Mouse (Mus musculus) megakaryocyte progenitor cell, adult 5-6 weeks (primary cell): ENCODE data around the gene Cpeb2. TPM values are rescaled to one million over a fixed set of nuclear protein-coding genes. Genes with fewer than 3 reads are reported as not detected.
A peak's percentile ranks its signal among the peaks of the same experiment; 100 is the strongest.

Source experiments
- ATAC-seq: replicated peaks from 2 replicates; pipeline ENCODE4 v1.8.0; 2016; ENCODE audit warnings: mild to moderate bottlenecking, moderate TSS enrichment, inconsistent platforms; ENCODE audit not compliant: poor library complexity
- total RNA-seq, 2 experiments: library from RNA; stranded (forward) in 1 of 2; stranded (reverse) in 1 of 2; fragments of 157-497, 149-512 nt in 1 of 2; fragments of 200-1000 nt in 1 of 2; gene quantifications; 2 replicates each; pipeline versions ENCODE4 v1.2.3 to v1.2.4; 2015 to 2017

The Cpeb2 gene
- total RNA-seq, 2 experiments from 2014 or later: 1.2 to 7.2 TPM

DNA sequence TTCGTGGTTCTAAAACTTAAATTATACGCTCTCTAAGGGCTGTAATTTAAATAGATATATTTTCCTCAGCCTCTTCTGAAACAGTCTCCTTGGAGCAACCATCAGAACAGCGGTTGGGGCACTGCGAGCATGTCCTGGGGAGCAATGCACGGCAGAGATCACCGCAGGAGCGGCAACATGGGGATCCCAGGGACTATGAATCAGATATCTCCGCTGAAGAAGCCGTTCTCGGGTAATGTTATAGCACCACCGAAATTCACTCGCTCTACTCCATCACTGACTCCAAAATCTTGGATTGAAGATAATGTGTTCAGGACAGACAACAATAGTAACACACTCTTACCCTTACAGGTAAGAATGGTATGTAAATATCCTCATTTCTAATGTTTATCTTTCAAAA lies 4.3 kb downstream of the Cpeb2 start:
- ATAC-seq: no peak

- peak; percentile 69 for ATAC-seq
Measured at GRCm38 (mm10) chr5:43239141-43239835, 6.3 kb downstream of the Cpeb2 start.

GRCm38 (mm10) chr5:43240729-43241128 lies 7.8 kb downstream of the Cpeb2 start:
- ATAC-seq: no peak

GRCm38 (mm10) chr5:43246236-43246635 lies 13.3 kb downstream of the Cpeb2 start:
- ATAC-seq: no peak

DNA sequence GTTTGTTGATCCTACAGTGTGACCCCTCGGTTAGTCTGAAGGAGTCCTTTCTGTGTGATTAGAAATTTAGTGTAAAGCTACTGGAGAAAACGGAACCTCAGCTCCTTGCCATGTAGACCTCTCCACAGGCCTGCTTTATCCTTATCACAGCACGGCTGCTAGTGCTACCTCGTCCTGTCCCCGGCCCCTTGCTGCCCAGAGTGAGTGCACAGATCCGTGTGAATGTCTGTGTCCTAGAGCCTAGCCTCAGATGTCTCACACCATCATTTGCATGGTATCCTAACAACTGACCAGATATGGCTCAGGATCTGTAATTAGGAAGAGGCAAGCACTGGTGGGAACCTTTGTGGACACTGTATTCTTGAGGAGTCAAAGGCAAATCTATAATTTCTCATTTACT lies 14.0 kb downstream of the Cpeb2 start:
- ATAC-seq: no peak

- ATAC-seq: no peak
Measured at GRCm38 (mm10) chr5:43248001-43248430, 15.0 kb downstream of the Cpeb2 start.

GRCm38 (mm10) chr5:43257490-43257889 lies 24.5 kb downstream of the Cpeb2 start:
- no peak for ATAC-seq

DNA sequence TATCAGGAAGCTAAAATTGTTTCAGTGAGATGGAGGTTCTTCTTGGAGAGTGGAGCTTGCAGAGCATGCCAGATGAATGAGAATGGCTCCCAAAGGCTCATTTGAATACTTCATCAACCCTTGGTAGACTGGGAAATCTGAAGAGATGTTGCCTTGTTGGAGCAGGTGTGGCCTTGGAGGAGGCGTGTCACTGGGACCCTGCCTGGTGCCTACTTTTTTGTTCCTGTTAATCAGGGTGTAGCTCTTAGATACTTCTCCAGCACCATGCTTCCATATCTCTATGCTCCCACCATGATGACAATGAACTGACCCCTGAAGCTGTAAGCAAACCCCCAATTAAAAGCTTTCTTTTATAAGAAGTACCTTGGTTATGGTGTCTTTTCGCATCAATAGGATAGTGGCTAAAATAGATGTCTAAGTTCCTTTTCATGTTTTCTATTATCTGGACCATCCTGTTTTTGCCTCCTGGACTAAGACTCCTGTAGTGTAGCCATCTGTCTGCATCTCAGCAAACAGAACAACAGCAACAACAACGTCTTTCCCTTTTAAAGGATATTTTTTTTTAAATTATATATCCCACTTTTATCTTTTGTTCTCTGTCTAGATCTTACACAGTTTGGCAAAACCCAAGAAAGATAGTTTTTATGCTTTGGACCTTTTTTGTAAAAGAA lies 25.6 kb downstream of the Cpeb2 start:
- ATAC-seq: no peak

DNA sequence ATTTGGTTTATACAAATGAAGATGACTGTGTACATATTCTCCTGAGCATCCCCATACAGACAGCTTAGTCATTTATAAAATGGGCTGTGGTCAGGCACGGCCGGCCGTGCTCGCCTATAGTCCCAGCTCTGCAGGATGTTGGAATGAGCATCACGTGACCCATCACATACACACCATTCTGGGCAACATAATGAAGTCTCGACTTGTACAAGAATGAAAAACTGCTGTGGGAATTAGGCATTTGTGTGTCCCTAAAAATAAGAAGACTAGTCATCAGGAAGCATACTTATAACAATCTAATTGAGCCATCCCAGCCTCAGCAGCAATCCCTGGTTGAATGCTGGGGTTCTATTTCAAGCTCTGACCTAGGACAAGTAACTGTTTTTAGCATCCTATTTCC lies 28.8 kb downstream of the Cpeb2 start:
- no peak for ATAC-seq

DNA sequence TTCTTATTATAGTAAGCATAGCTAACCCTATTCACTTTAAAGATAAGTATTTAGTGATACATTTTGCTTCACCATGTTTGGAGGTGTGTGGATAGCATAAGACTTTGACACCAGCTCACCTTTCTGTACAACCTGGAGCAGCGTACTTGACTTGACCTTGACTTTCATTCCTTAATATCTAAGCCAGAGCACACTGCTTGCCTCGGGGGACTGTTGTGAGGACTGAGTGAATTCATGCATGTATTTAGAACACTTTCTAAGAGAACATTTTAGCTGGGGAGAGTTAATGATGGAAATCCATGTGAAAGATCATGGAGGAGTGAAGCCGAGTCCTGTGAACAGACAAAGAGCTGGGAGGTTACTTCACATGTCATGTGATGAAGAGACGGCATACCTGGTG lies 31.0 kb downstream of the Cpeb2 start:
- no peak for ATAC-seq

DNA sequence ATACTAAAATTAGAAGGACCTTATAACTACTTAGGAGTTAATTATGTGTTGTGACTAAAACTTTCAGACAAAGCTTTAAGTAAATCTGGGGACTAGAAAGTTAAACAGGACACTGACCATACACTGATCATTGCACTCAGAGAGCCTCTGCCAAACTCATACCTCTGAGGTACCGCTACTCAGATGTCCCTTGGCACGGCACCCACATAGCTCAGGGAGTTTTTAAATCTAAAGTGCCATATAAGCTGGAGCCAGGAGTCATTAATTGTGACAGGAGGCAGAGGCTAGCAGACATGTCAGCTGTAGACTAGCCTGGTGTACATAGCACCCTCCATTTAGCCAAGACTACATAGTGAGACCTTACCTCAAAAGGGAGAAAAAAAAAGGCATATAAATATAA lies 31.7 kb downstream of the Cpeb2 start:
- no peak for ATAC-seq

GRCm38 (mm10) chr5:43277982-43278381 lies 45.0 kb downstream of the Cpeb2 start:
- no peak for ATAC-seq

DNA sequence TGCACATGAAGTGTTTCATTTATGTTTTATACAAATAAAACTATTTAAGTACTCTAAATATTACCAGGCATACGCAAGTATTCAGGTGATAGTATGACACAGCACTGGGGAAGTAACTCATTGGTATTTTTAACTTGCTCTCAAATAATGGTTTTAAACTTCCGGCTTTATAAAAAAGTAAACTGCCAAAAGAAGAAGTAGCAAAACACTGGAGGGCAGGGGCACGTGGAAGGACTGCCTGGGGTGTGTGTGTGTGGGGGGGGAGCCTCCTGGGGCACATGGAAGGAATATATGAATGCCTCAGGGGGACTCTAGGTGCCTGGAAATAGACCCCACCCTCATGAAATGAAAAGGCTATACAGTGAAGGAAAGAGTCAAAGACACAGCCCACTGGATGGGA lies 46.8 kb downstream of the Cpeb2 start:
- ATAC-seq: peak; percentile 97

DNA sequence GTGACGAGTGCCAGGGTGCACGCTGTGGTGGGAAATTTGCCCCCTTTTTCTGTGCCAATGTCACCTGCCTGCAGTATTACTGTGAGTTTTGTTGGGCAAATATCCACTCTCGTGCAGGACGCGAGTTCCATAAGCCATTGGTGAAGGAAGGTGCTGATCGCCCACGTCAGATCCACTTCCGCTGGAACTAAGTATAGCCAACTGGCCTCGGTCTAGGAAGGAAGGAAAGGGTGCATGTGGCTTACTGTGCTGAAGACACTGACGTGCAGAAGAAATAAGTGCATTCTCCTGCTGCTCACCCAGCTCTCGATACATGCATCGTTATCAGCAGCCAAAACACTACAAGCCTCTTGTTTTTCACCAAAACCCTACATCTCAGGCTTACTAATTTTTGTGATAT lies 52.8 kb downstream of the Cpeb2 start:
- peak; percentile 52 for ATAC-seq

DNA sequence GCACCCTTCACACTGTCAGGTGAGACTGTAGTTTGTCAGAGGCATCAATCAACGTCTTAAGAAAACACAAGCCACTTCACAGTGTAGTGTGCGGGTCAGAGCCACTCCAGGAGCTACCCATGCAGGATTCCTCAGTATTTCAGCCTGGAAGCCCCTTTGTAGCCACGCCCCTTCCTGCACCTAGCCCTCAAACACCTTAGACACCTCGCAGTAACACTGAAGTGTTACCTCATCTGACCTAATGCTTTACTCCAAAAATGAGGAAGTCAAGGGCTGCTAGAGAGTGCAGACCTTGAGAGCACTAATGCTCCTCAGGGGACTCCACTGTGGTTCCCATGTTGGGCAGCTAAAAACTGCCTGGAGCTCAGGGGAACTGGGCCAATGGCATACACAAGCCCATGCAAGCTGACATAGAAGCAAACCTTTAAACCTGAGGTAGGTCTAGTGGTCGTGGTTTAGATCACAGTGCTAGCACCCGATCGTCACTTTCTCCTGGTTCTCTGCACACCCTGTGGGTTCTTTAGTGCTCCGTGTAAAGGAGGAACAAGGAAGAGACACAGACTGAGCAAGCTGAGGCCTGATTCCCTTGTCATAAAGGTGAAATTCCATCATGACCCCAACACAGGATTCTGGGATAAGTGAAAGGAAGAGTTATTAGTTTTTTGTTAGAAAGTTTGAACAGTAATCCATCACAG lies 56.9 kb downstream of the Cpeb2 start:
- ATAC-seq: peak; percentile 87

DNA sequence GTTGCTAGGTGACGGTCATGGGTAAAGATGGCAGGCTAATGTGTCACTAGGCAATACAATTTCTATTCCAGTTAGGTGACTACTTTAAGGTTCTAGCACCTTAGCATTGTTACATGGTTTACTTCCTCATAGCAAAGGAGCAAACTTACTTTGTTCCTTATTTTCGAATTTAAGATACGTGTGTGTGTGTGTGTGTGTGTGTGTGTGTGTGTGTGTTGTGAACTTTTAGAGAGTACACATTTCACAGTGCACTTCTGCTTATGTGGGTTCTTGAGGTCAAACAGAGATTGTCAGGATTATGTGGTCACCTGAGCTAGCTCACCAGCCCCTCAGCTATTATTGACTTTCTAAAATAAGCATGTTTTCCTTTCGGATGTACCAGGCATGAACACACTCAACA lies 60.2 kb downstream of the Cpeb2 start:
- ATAC-seq: peak; percentile 41

- ATAC-seq: peak; percentile 30
Measured at GRCm38 (mm10) chr5:43297459-43297858, 64.5 kb downstream of the Cpeb2 start.

DNA sequence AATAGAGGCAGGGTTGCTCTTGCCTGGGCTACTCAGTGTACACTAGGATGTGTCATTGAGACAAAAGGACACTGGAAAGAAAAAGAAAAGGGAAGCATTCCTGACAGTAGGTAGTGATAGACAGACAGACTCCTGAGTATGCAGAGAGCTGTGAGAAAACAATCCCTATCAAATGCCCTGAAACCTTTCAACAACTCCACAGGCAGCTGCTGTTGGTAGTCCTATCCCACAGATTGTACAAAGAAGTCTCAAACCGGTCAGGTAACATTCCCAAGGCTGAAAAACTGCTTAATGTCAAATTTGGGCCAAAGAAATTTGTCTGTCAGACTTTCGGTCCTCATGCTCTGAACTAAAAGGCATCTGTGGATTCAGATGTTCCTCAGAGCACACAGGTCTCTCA lies 66.0 kb downstream of the Cpeb2 start:
- no peak for ATAC-seq

DNA sequence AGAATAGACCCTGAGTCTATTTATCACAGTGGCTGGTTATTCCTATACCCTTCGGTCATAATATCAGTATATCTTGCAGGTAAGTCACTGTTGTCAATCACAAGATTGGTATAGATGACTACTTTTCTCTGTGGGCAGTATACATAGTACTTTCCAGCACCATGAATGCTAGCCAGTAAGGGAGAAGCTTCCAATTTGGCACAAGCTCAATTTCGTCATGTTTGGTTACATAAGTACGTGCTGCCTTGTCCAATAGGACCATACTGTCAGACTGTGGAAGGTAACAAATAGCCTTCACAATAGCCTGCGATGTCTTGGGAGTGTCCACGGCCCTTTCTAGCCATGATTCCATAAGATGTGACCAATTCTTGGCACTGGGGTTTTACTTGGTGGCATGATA lies 67.1 kb downstream of the Cpeb2 start:
- ATAC-seq: 0 out of 2 replicates have a peak, but pooled peaks have one; percentile 16

- ATAC-seq: no peak
Measured at GRCm38 (mm10) chr5:43300979-43301378, 68.0 kb downstream of the Cpeb2 start.

DNA sequence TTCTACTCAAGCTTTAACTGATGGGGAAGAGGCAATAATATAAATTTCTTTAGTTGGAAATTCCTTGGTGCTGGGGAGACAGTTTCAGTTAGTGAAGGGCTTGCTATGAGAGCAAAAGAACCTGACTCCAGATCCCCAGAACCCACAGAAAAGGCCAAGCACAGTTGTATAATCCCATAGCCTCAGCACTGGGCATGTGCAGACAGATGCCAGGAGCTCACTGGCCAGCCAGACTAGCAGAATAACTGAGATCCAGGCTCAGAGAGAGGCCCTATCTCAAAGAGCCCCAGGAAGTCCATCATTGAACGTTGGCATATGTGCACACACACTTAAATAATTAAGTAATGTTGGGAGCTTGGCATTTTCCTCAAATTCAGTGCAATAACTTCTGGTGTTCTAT lies 70.5 kb downstream of the Cpeb2 start:
- no peak for ATAC-seq

DNA sequence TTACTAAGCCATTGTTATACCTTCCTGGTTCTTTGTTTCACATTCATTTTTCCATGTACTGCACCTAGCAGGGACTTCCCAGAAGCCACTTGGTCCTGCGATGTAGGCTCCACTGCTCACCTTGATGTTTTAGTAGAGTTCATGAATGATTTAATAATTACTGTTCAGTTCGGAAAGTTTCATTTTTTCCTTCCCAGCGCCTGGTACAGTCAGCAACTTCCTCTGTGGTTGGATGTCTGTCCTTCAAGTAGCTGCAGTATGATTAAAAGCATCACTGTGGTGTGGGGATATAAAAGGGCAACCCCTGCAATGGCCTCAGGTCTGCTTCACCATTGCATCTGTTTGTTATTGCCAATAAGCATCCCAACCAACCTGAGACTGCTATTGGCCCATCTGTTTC lies 72.5 kb downstream of the Cpeb2 start:
- no peak for ATAC-seq
